Mouse (Mus musculus) C2C12 (cell line): ENCODE data around the gene Banf2.

Experiments used
- CEBPB ChIP-seq: IDR thresholded peaks from one replicate; pipeline ENCODE4 v1.6.1; 2011; ENCODE audit warnings: low read depth, mild to moderate bottlenecking, control low read depth, moderate library complexity
- CTCF ChIP-seq: IDR thresholded peaks from one replicate; pipeline ENCODE4 v1.5.1; 2011; ENCODE audit not compliant: control insufficient read depth, insufficient read depth, insufficient read length
- MAX ChIP-seq: IDR thresholded peaks from one replicate; pipeline ENCODE4 v1.6.1; 2011; ENCODE audit warnings: mild to moderate bottlenecking, control low read depth
- MYOD1 ChIP-seq: IDR thresholded peaks from one replicate; pipeline ENCODE4 v1.6.1; 2011; ENCODE audit warnings: low read depth; ENCODE audit not compliant: control insufficient read depth, insufficient read length
- USF1 ChIP-seq: IDR thresholded peaks from one replicate; pipeline ENCODE4 v1.6.1; 2011; ENCODE audit warnings: low read depth, mild to moderate bottlenecking, control low read depth, moderate library complexity

- TF ChIP-seq MYOD1 (no peak), CTCF (no peak), USF1 (no peak), CEBPB (no peak), MAX (no peak)
Observed at GRCm38 (mm10) chr2:144057735-144058134, 24.9 kb downstream of the Banf2 start.
